Mouse (Mus musculus) gastrocnemius, adult 2 months (tissue): ENCODE results near the gene Lonrf2. TPM values are rescaled to one million over a fixed set of nuclear protein-coding genes. Genes with fewer than 3 reads are reported as not detected.

Experiments used
- DNase-seq: peaks from one replicate; pipeline ENCODE4 v3.0.0; 2022
- H3K27ac ChIP-seq: fragments of 200-600 bp; 2 replicates; pipeline ENCODE4 v1.8.1; 2022; ENCODE audit warnings: mild to moderate bottlenecking
- H3K4me3 ChIP-seq: fragments of 200-600 bp; 2 replicates; pipeline ENCODE4 v1.8.1; 2022; ENCODE audit warnings: mild to moderate bottlenecking, moderate library complexity
- CTCF ChIP-seq: fragments of 200-600 bp; IDR thresholded peaks from 2 replicates; pipeline ENCODE4 v1.8.1; 2022; ENCODE audit warnings: antibody characterized with exemption, mild to moderate bottlenecking, moderate library complexity
- intact Hi-C: fragments of 180-260 bp; cut with DNase I; formaldehyde crosslinking; loops from one replicate; pipeline ENCODE4 v1.15.1; 2025
- long read RNA-seq, 2 experiments: library from polyadenylated mRNA; stranded (forward); transcript quantifications; one replicate each; pipeline ENCODE4 v2.0.0; 2021
- total RNA-seq, 2 experiments: library from RNA; stranded (reverse); gene quantifications; 2 replicates each; pipeline ENCODE4 v1.2.3; 2021

Lonrf2 gene
- total RNA-seq = under 1 TPM; 0.15 to 0.73 TPM
- long read RNA-seq, experiment 1 = 0 reads
- long read RNA-seq, experiment 2 = 0 reads

GRCm38 (mm10) chr1:38836477-38836872, at the start of gene Lonrf2:
Gene Lonrf2, minus strand, starts transcription at chr1:38836711.
- peak; percentile 17 for DNase-seq
- H3K4me3 ChIP-seq = peak within 1 kb of the TSS; percentile 76
- H3K27ac ChIP-seq = peak within 1 kb of the TSS; percentile 24; the same call in 1 of the 2 replicates
- intact Hi-C loops = no loop called here
- no peak for TF ChIP-seq CTCF

GRCm38 (mm10) chr1:38885956-38886355, 49.4 kb upstream of the Lonrf2 start:
- intact Hi-C loops = no loop called here

GRCm38 (mm10) chr1:38883766-38884165, 47.3 kb upstream of the Lonrf2 start:
- no peak for TF ChIP-seq CTCF
- peak; percentile 27 for DNase-seq
- intact Hi-C loops = no loop called here
- no peak overlapping the region for H3K4me3 ChIP-seq
- H3K27ac ChIP-seq = no peak overlapping the region

More at GRCm38 (mm10) chr1:38885956-38886355, 49.4 kb upstream of the Lonrf2 start:
- H3K4me3 ChIP-seq = no peak overlapping the region
- DNase-seq = no peak
- H3K27ac ChIP-seq = no peak overlapping the region
- TF ChIP-seq CTCF = no peak

GRCm38 (mm10) chr1:38882746-38883145, 46.2 kb upstream of the Lonrf2 start:
- intact Hi-C loops = no loop called here
- no peak overlapping the region for H3K4me3 ChIP-seq

GRCm38 (mm10) chr1:38881366-38881765, 44.9 kb upstream of the Lonrf2 start:
- Histone ChIP-seq H3K27ac (no peak overlapping the region), H3K4me3 (no peak overlapping the region)
- no peak for TF ChIP-seq CTCF
- DNase-seq = no peak
- intact Hi-C loops = no loop called here

More at GRCm38 (mm10) chr1:38882746-38883145, 46.2 kb upstream of the Lonrf2 start:
- no peak for TF ChIP-seq CTCF
- no peak overlapping the region for H3K27ac ChIP-seq
- no peak for DNase-seq

GRCm38 (mm10) chr1:38876671-38877382, 40.3 kb upstream of the Lonrf2 start:
- no peak for TF ChIP-seq CTCF
- DNase-seq = no peak
- Histone ChIP-seq H3K4me3 (no peak overlapping the region), H3K27ac (no peak overlapping the region)
- intact Hi-C loops = no loop called here

- DNase-seq = no peak
- Histone ChIP-seq H3K4me3 (no peak overlapping the region), H3K27ac (no peak overlapping the region)
- intact Hi-C loops = no loop called here
- no peak for TF ChIP-seq CTCF
Observed at GRCm38 (mm10) chr1:38873911-38874310, 37.4 kb upstream of the Lonrf2 start.

- TF ChIP-seq CTCF = no peak
- H3K4me3 ChIP-seq = no peak overlapping the region
- no peak for DNase-seq
- intact Hi-C loops = no loop called here
- no peak overlapping the region for H3K27ac ChIP-seq
Observed at GRCm38 (mm10) chr1:38871834-38872233, 35.3 kb upstream of the Lonrf2 start.

- Histone ChIP-seq H3K4me3 (no peak overlapping the region), H3K27ac (no peak overlapping the region)
- no peak for DNase-seq
- intact Hi-C loops = no loop called here
- TF ChIP-seq CTCF = no peak
Observed at GRCm38 (mm10) chr1:38869398-38870195, 33.1 kb upstream of the Lonrf2 start.

- Histone ChIP-seq H3K4me3 (no peak overlapping the region), H3K27ac (no peak overlapping the region)
- no peak for TF ChIP-seq CTCF
- DNase-seq = no peak
- intact Hi-C loops = no loop called here
Observed at GRCm38 (mm10) chr1:38866242-38866641, 29.7 kb upstream of the Lonrf2 start.

- Histone ChIP-seq H3K4me3 (no peak overlapping the region), H3K27ac (no peak overlapping the region)
- intact Hi-C loops = no loop called here
- no peak for TF ChIP-seq CTCF
- no peak for DNase-seq
Observed at GRCm38 (mm10) chr1:38864341-38864740, 27.8 kb upstream of the Lonrf2 start.

GRCm38 (mm10) chr1:38862213-38862612, 25.7 kb upstream of the Lonrf2 start:
- TF ChIP-seq CTCF = peak; percentile 48
- intact Hi-C loops = no loop called here
- peak; percentile 26 for DNase-seq
- H3K27ac ChIP-seq = no peak overlapping the region
- H3K4me3 ChIP-seq = no peak overlapping the region

- intact Hi-C loops = no loop called here
- TF ChIP-seq CTCF = no peak
- no peak overlapping the region for H3K4me3 ChIP-seq
- no peak overlapping the region for H3K27ac ChIP-seq
- DNase-seq = no peak
Observed at GRCm38 (mm10) chr1:38860867-38861524, 24.5 kb upstream of the Lonrf2 start.
